ENCODE assay signal across 9 mouse cellular contexts in genomic region chr15:91754546-91754945, GRCm38 (mm10).
DNase-seq lines count a peak whose midpoint lies in the region; ATAC-seq and TF ChIP-seq lines count a peak whose summit lies in the region.
"Had no signal": no experiment of that assay in that cellular context is flagged by ENCODE, and none has a peak within 500 bp of the region (broad histone marks: within the 10 kb centered on the region; RNA-seq: fewer than 3 reads in every experiment).

No protein-coding gene starts in this region.

- no peak overlapping the region for H3K27ac ChIP-seq in thymus, adult 2 months (ENCODE audit: control insufficient read depth, insufficient read depth, low read length)
- H3K27ac ChIP-seq in embryonic facial prominence, embryonic 14.5 days (replicated peaks; ENCODE audit: low read depth, low read length), result no peak overlapping the region
- H3K27ac ChIP-seq: hindbrain, embryonic 15.5 days had no signal

- no peak for TF ChIP-seq POLR2A in thymus, adult 2 months (IDR thresholded peaks at IDR 0.05; ENCODE audit: control insufficient read depth, extremely low read depth, insufficient read depth, low read length, poor library complexity)
- no peak for TF ChIP-seq POLR2A in lung, adult 2 months (IDR thresholded peaks at IDR 0.05; ENCODE audit: borderline replicate concordance, extremely low read depth, low read depth, low read length)

- H3K36me3 ChIP-seq in thymus, adult 2 months (ENCODE audit: control insufficient read depth, insufficient read depth, low read length), result no peaks in the 10 kb centered on the region
- H3K36me3 ChIP-seq in embryonic facial prominence, embryonic 14.5 days (ENCODE audit: control insufficient read depth, insufficient read depth, low read length), result peaks cover 6% of the 10 kb centered on the region; the same call in 1 of the 2 replicates
- H3K36me3 ChIP-seq: hindbrain, embryonic 15.5 days had no signal

- WGBS in thymus, adult 2 months, result 25% methylated on average over 3 of the region's 3 CpGs
- 18% methylated on average over 3 of the region's 3 CpGs for WGBS in embryonic facial prominence, embryonic 14.5 days
- WGBS in lung, adult 2 months, result 22% methylated on average over 3 of the region's 3 CpGs

- H3K4me1 ChIP-seq in thymus, adult 2 months (replicated peaks; ENCODE audit: control insufficient read depth, insufficient read depth, low read length), result no peaks in the 10 kb centered on the region
- no peaks in the 10 kb centered on the region for H3K4me1 ChIP-seq in embryonic facial prominence, embryonic 14.5 days (ENCODE audit: control insufficient read depth, insufficient read depth, low read length)
- H3K4me1 ChIP-seq in lung, adult 2 months (ENCODE audit: control insufficient read depth, insufficient read depth, low read length), result no peaks in the 10 kb centered on the region

- DNase-seq in adrenal gland, adult (ENCODE audit: inconsistent age in 2 of 2, low spot score in 1 of 2), result peak; percentile 47 to 79
- DNase-seq in adrenal gland, adult 8-10 months, result no peak
- DNase-seq in thymus, adult 2 months, result peak; percentile 39
- no peak for DNase-seq in thymus, adult 18-20 months
- peak; percentile 75 for DNase-seq in embryonic facial prominence, embryonic 14.5 days (ENCODE audit: low spot score)
- peak; percentile 25 for DNase-seq in induced T-regulatory cell, adult 2 months (ENCODE audit: low read depth)
- DNase-seq in lung, adult 2 months, result peak; percentile 24
- DNase-seq in spleen, postnatal 4 days (ENCODE audit: low spot score in 2 of 2), result peak; percentile 32 to 68

- TF ChIP-seq CTCF in thymus, adult 2 months (IDR thresholded peaks at IDR 0.05; ENCODE audit: borderline replicate concordance, control insufficient read depth, extremely low read depth, insufficient read depth, low read length, poor library complexity), result no peak
- TF ChIP-seq CTCF in lung, adult 2 months (IDR thresholded peaks at IDR 0.05; ENCODE audit: insufficient read depth, low read length), result no peak

- no peaks in the 10 kb centered on the region for H3K27me3 ChIP-seq in thymus, adult 2 months (ENCODE audit: control insufficient read depth, insufficient read depth, low read length)
- no peaks in the 10 kb centered on the region for H3K27me3 ChIP-seq in embryonic facial prominence, embryonic 14.5 days (replicated peaks; ENCODE audit: control insufficient read depth, insufficient read depth, low read length)
- H3K27me3 ChIP-seq: hindbrain, embryonic 15.5 days had no signal

- no peak overlapping the region for H3K4me3 ChIP-seq in thymus, adult 2 months (ENCODE audit: control insufficient read depth, insufficient read depth, low read length)
- H3K4me3 ChIP-seq in embryonic facial prominence, embryonic 14.5 days (ENCODE audit: low read depth, low read length), result peak overlapping the region; percentile 14; the same call in 1 of the 2 replicates
- no peak overlapping the region for H3K4me3 ChIP-seq in lung, adult 2 months (replicated peaks; ENCODE audit: extremely low read depth, low read depth, low read length)
- H3K4me3 ChIP-seq: hindbrain, embryonic 15.5 days had no signal

- ATAC-seq in embryonic facial prominence, embryonic 14.5 days (ENCODE audit: low read depth), result no peak

- peak overlapping the region; percentile 33 for H3K4me2 ChIP-seq in embryonic facial prominence, embryonic 14.5 days (ENCODE audit: low read depth, low read length)
- H3K4me2 ChIP-seq: hindbrain, embryonic 15.5 days had no signal

- H3K9me3 ChIP-seq in embryonic facial prominence, embryonic 14.5 days (ENCODE audit: control insufficient read depth, low read length), result no peaks in the 10 kb centered on the region
- H3K9me3 ChIP-seq: hindbrain, embryonic 15.5 days had no signal

- H3K9ac ChIP-seq in embryonic facial prominence, embryonic 14.5 days (ENCODE audit: low read depth, low read length), result no peak overlapping the region
- H3K9ac ChIP-seq: hindbrain, embryonic 15.5 days had no signal

Comparison
In these comparisons a context has a peak if more than half of its experiments do, and no peak if none do; other contexts are left out.
1. DNase-seq: peak in adrenal gland, adult (2 of 2), thymus, adult 2 months (single experiment), embryonic facial prominence, embryonic 14.5 days (single experiment), induced T-regulatory cell, adult 2 months (single experiment), lung, adult 2 months (single experiment) and spleen, postnatal 4 days (2 of 2); none in adrenal gland, adult 8-10 months (single experiment) and thymus, adult 18-20 months (0 of 2).